Mouse (Mus musculus): Measurements from ENCODE around the gene Arih1.
"Not testable (repeated sequence)": the region's sequence is repeated elsewhere in the genome, so short reads cannot be mapped to it uniquely, and the experiment has no call there.

Arih1 gene

GRCm38 (mm10) chr9:59464293-59464692 is 22.1 kb downstream of the Arih1 start:
- no peak for DNase-seq (ENCODE audit: extremely low spot score, low spot score)

GRCm38 (mm10) chr9:59458997-59459510 is 27.4 kb downstream of the Arih1 start:
- DNase-seq (ENCODE audit: extremely low spot score, low spot score) = no peak

- no peak for DNase-seq (ENCODE audit: extremely low spot score, low spot score)
These were observed 28.0 kb downstream of the Arih1 start for GRCm38 (mm10) chr9:59458416-59458815.

GRCm38 (mm10) chr9:59457671-59458070 is 28.7 kb downstream of the Arih1 start:
- no peak for DNase-seq (ENCODE audit: extremely low spot score, low spot score)

- no peak for DNase-seq (ENCODE audit: extremely low spot score, low spot score)
These were observed 30.9 kb downstream of the Arih1 start for GRCm38 (mm10) chr9:59455404-59456068.

GRCm38 (mm10) chr9:59433729-59434128 is 52.7 kb downstream of the Arih1 start:
- DNase-seq (ENCODE audit: extremely low spot score, low spot score) = no peak

GRCm38 (mm10) chr9:59431626-59432025 is 54.8 kb downstream of the Arih1 start:
- DNase-seq (ENCODE audit: extremely low spot score, low spot score) = no peak

- DNase-seq (ENCODE audit: extremely low spot score, low spot score) = no peak
These were observed 65.9 kb downstream of the Arih1 start for GRCm38 (mm10) chr9:59420487-59420886.

GRCm38 (mm10) chr9:59407271-59407670 is 79.1 kb downstream of the Arih1 start:
- DNase-seq (ENCODE audit: extremely low spot score, low spot score) = no peak

GRCm38 (mm10) chr9:59389086-59389485 is 97.3 kb downstream of the Arih1 start:
- DNase-seq (ENCODE audit: extremely low spot score, low spot score) = no peak

- no peak for DNase-seq (ENCODE audit: extremely low spot score, low spot score)
These were observed 98.1 kb downstream of the Arih1 start for GRCm38 (mm10) chr9:59388311-59388710.

GRCm38 (mm10) chr9:59387461-59387860 is 99.0 kb downstream of the Arih1 start:
- DNase-seq (ENCODE audit: extremely low spot score, low spot score) = no peak

- DNase-seq (ENCODE audit: extremely low spot score, low spot score) = no peak
These were observed 110.8 kb downstream of the Arih1 start for GRCm38 (mm10) chr9:59375626-59376025.

GRCm38 (mm10) chr9:59369646-59370045 is 116.8 kb downstream of the Arih1 start:
- DNase-seq (ENCODE audit: extremely low spot score, low spot score) = no peak

- DNase-seq (ENCODE audit: extremely low spot score, low spot score) = no peak
These were observed 117.2 kb downstream of the Arih1 start for GRCm38 (mm10) chr9:59369220-59369619.

- DNase-seq (ENCODE audit: extremely low spot score, low spot score) = not testable (repeated sequence)
These were observed 125.9 kb downstream of the Arih1 start for GRCm38 (mm10) chr9:59360487-59360886.

- not testable (repeated sequence) for DNase-seq (ENCODE audit: extremely low spot score, low spot score)
These were observed 128.4 kb downstream of the Arih1 start for GRCm38 (mm10) chr9:59358041-59358440.

GRCm38 (mm10) chr9:59353253-59353639 is 133.2 kb downstream of the Arih1 start, which contains the start of gene Bbs4:
TSS of gene Bbs4 (minus strand) at chr9:59353508.
- peak; percentile 96 for DNase-seq (ENCODE audit: extremely low spot score, low spot score)

GRCm38 (mm10) chr9:59352586-59353252 is 133.7 kb downstream of the Arih1 start:
- no peak for DNase-seq (ENCODE audit: extremely low spot score, low spot score)

- no peak for DNase-seq (ENCODE audit: extremely low spot score, low spot score)
These were observed 140.2 kb downstream of the Arih1 start for GRCm38 (mm10) chr9:59346176-59346575.

- DNase-seq (ENCODE audit: extremely low spot score, low spot score) = no peak
These were observed 146.4 kb downstream of the Arih1 start for GRCm38 (mm10) chr9:59340002-59340401.

- no peak for DNase-seq (ENCODE audit: extremely low spot score, low spot score)
These were observed 147.3 kb downstream of the Arih1 start for GRCm38 (mm10) chr9:59339107-59339506.

GRCm38 (mm10) chr9:59338411-59338810 is 148.0 kb downstream of the Arih1 start:
- no peak for DNase-seq (ENCODE audit: extremely low spot score, low spot score)

Data from neural tube, embryonic 10.5 days (tissue).